8 mouse cellular contexts compared by ENCODE assay signal in the genomic region with DNA sequence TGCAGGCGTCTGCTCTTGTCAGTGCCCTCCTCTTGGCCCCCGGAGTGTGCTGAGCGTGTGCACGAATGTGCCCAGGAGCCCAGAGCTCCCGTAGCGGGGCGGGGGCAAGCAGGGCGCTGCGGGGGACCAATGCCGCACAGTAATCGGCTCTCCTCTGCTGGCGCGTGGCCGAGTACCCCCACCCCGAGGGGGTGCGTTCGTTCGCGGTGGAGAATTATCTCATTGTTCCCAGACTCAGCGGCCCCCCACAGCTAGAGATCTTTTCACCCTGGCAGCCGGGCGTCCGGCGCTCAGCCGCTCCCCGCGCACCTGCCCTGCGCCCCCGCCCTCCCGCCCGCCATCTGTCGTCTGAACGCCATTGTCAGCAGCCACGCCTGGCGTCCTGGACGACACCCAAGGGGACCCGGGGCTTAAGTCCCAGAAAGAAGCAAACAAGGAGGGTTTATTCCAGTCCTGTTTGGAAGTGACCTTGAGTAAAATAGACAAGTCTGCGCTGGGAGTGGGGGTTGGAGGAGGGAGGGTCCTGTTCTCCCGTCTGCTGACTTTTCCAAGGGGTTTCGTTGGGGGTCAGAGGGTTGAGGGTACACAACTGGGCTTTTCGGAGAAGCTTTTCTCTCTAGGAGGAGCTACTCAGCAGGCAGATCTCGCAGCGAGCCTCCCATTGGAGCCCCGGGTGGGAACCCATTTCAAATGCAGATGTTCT. TPM values are rescaled to one million over a fixed set of nuclear protein-coding genes. Genes with fewer than 3 reads are reported as not detected.
DNase-seq lines count a peak whose midpoint lies in the region; ATAC-seq and TF ChIP-seq lines count a peak whose summit lies in the region.

No protein-coding gene starts in this region.

- TF ChIP-seq POLR2A in olfactory bulb, adult 2 months (IDR thresholded peaks at IDR 0.05; ENCODE audit: insufficient read depth, low read depth, low read length) = no peak

- peak overlapping the region; percentile 78 for H3K9ac ChIP-seq in heart, embryonic 12.5 days
- no peak overlapping the region for H3K9ac ChIP-seq in liver, embryonic 15.5 days

- DNase-seq in lung, adult 18-20 months = peak; percentile 27 to 38
- no peak for DNase-seq in lung, postnatal 25 days (ENCODE audit: low spot score)
- peak; percentile 80 for DNase-seq in embryo, embryonic 11 days
- peak; percentile 46 to 55 for DNase-seq in layer of hippocampus, adult 18-20 months (ENCODE audit: low spot score in 2 of 2)
- no peak for DNase-seq in spleen, adult 18-20 months

- H3K4me3 ChIP-seq in heart, embryonic 12.5 days = peak overlapping the region; percentile 66
- H3K4me3 ChIP-seq in liver, embryonic 15.5 days (replicated peaks) = peak overlapping the region; percentile 45
- peak overlapping the region; percentile 60 for H3K4me3 ChIP-seq in olfactory bulb, adult 2 months (ENCODE audit: insufficient read depth, low read depth, low read length)

- under 1% methylated on average over 44 of the region's 44 CpGs for WGBS in heart, embryonic 12.5 days
- WGBS in liver, embryonic 15.5 days (ENCODE audit: insufficient replicate concordance) = 1% methylated on average over 44 of the region's 44 CpGs
- WGBS in olfactory bulb, adult 2 months = under 1% methylated on average over 44 of the region's 44 CpGs

- ATAC-seq in heart, embryonic 12.5 days (ENCODE audit: insufficient number of reproducible peaks, low FRiP score) = peak; percentile 30; the same call in 1 of the 2 replicates
- no peak for ATAC-seq in liver, embryonic 15.5 days (ENCODE audit: insufficient read depth)

- no peaks in the 10 kb centered on the region for H3K27me3 ChIP-seq in heart, embryonic 12.5 days (replicated peaks)
- peaks cover 41% of the 10 kb centered on the region for H3K27me3 ChIP-seq in liver, embryonic 15.5 days

- TF ChIP-seq CTCF in olfactory bulb, adult 2 months (IDR thresholded peaks at IDR 0.05; ENCODE audit: insufficient read depth, low read depth, low read length) = no peak

- no peaks in the 10 kb centered on the region for H3K9me3 ChIP-seq in heart, embryonic 12.5 days (replicated peaks)
- no peaks in the 10 kb centered on the region for H3K9me3 ChIP-seq in liver, embryonic 15.5 days (replicated peaks)

- no peaks in the 10 kb centered on the region for H3K36me3 ChIP-seq in heart, embryonic 12.5 days
- H3K36me3 ChIP-seq in liver, embryonic 15.5 days (replicated peaks) = no peaks in the 10 kb centered on the region

- no peak overlapping the region for H3K27ac ChIP-seq in heart, embryonic 12.5 days (ENCODE audit: poor library complexity, severe bottlenecking)
- H3K27ac ChIP-seq in liver, embryonic 15.5 days (replicated peaks) = no peak overlapping the region
- H3K27ac ChIP-seq in olfactory bulb, adult 2 months (ENCODE audit: insufficient read depth, low read depth, low read length) = peak overlapping the region; percentile 3; the same call in 1 of the 2 replicates

- H3K4me2 ChIP-seq in heart, embryonic 12.5 days = peak overlapping the region; percentile 98
- peak overlapping the region; percentile 67 for H3K4me2 ChIP-seq in liver, embryonic 15.5 days

- peaks cover 33% of the 10 kb centered on the region for H3K4me1 ChIP-seq in heart, embryonic 12.5 days (replicated peaks)
- H3K4me1 ChIP-seq in liver, embryonic 15.5 days (replicated peaks) = no peaks in the 10 kb centered on the region
- H3K4me1 ChIP-seq in olfactory bulb, adult 2 months (ENCODE audit: control insufficient read depth, insufficient read depth, low read length) = peaks cover 11% of the 10 kb centered on the region

RNA-seq across cellular contexts. Expression of a gene that starts 26.4 kb away (rescaled TPM):
- polyA plus RNA-seq in heart, embryonic 12.5 days (2016; fragmentation: Nextera tagmentation; extraction: Ambion mirVana) = 59.2 and 61.6 TPM in 2 replicates
- total RNA-seq in layer of hippocampus, adult 18-20 months (2021) = 10 to 100 TPM; 19.2 to 20.5 TPM
- 5.1 and 5.4 TPM in 2 replicates for polyA plus RNA-seq in liver, embryonic 15.5 days (2015; fragmentation: Nextera tagmentation; extraction: Ambion mirVana)
- not detected in 2 replicates for polyA plus RNA-seq in olfactory bulb, adult 2 months (2012; ENCODE audit: insufficient read depth, insufficient read length, low replicate concordance, missing spikeins)

Comparison
In these comparisons a context has a peak if more than half of its experiments do, and no peak if none do; other contexts are left out.
1. DNase-seq: peak in lung, adult 18-20 months (2 of 2), embryo, embryonic 11 days (single experiment) and layer of hippocampus, adult 18-20 months (2 of 2); none in lung, postnatal 25 days (single experiment) and spleen, adult 18-20 months (0 of 2).
2. Peak in every context shown above with its lines, with median percentiles within 50 percentile points of each other: H3K4me3 ChIP-seq.